Mouse (Mus musculus) stomach, embryonic 14.5 days (tissue): ENCODE measurements around the gene Ece1. TPM values are rescaled to one million over a fixed set of nuclear protein-coding genes. Genes with fewer than 3 reads are reported as not detected.

Experiments
- ATAC-seq: fragments of 200-750 bp; cut with Nextera tagmentation; 2 replicates; pipeline ENCODE4 v1.8.0; 2017; ENCODE audit warnings: low read depth, moderate TSS enrichment; ENCODE audit not compliant: insufficient number of reproducible peaks, insufficient read depth, low FRiP score
- H3K27ac ChIP-seq: fragments of 300-500 bp; sonication (generic); 2 replicates; pipeline ENCODE4 v1.5.1; 2014; ENCODE audit warnings: mild to moderate bottlenecking, low read length, moderate library complexity, mixed read lengths
- H3K27me3 ChIP-seq: fragments of 300-500 bp; sonication (generic); 2 replicates; pipeline ENCODE4 v1.6.1; 2014; ENCODE audit warnings: low read length, control low read depth, mixed read lengths; ENCODE audit not compliant: control insufficient read depth, insufficient read depth
- H3K36me3 ChIP-seq: fragments of 300-500 bp; sonication (generic); 2 replicates; pipeline ENCODE4 v1.6.1; 2014; ENCODE audit warnings: mild to moderate bottlenecking, control low read depth, low read length, moderate library complexity, mixed read lengths; ENCODE audit not compliant: control insufficient read depth, insufficient read depth
- H3K4me1 ChIP-seq: fragments of 300-500 bp; sonication (generic); 2 replicates; pipeline ENCODE4 v1.6.1; 2014; ENCODE audit warnings: low read length, control low read depth, mixed read lengths; ENCODE audit not compliant: control insufficient read depth, insufficient read depth
- H3K4me2 ChIP-seq: fragments of 300-500 bp; sonication (generic); replicated peaks from 2 replicates; pipeline ENCODE4 v1.6.1; 2014; ENCODE audit warnings: low read depth, low read length, control low read depth
- H3K4me3 ChIP-seq: fragments of 300-500 bp; sonication (generic); 2 replicates; pipeline ENCODE4 v1.5.1; 2014; ENCODE audit warnings: low read depth, low read length, control low read depth
- H3K9ac ChIP-seq: fragments of 300-500 bp; sonication (generic); replicated peaks from 2 replicates; pipeline ENCODE4 v1.6.1; 2014; ENCODE audit warnings: low read depth, mild to moderate bottlenecking, control low read depth, low read length, moderate library complexity, mixed read lengths
- H3K9me3 ChIP-seq: fragments of 300-500 bp; sonication (generic); 2 replicates; pipeline ENCODE4 v1.6.1; 2016; ENCODE audit warnings: low read depth, low read length, control low read depth; ENCODE audit not compliant: control insufficient read depth
- WGBS: fragments of 180-500 bp; shearing (Covaris S2); extraction: QIAGEN DNeasy Blood & Tissue Kit; methylation state at CpG from one replicate; pipeline ENCODE4 v1.1.7; 2014; 5-methylcytosine and 5-hydroxymethylcytosine counted together
- polyA plus RNA-seq: library from polyadenylated mRNA; unstranded; fragments of >200 nt; fragmentation: Nextera tagmentation; extraction: Ambion mirVana; gene quantifications from 2 replicates; pipeline ENCODE4 v1.2.1, GENCODE M21; 2014

Ece1 gene
- polyA plus RNA-seq, 1 experiment from 2014 or later, result 80.6 TPM

DNA sequence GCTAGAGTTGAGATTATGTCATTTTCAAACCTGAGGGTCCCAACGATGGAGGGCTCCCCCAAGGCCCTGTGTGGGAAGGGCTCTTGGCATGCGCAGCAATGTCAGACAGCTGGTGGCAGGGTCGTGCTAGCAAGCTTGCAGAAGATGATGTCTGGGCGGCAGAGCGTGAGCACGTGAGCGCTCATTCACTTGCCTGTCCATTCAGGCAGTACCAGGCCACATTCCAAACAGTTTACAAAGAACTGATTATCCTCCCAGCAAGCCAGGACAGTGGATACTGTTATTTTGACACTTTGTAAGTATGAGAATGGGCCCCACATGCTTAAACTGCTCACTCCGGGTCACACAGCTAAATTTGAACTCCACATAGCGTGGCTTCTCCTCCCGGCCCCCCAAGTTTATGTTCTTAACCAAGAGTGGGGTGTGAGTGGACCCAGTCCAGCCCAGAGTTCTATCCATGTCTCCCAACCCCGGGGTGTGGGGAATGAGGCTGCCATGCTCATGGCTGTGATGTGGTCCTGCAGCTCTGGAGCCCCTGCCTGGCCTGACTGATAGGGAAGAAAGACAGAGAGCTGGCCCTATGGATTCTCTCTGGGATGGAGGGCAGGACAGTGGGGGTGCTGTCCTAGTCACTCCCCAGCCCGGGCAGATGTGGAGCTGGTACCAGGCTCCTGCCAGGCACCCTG lies 34.7 kb downstream of the Ece1 start:
- Histone ChIP-seq H3K4me3 (no peak overlapping the region), H3K27ac (peak overlapping the region; percentile 62), H3K27me3 (no peaks in the 10 kb centered on the region), H3K9me3 (no peaks in the 10 kb centered on the region), H3K4me2 (peak overlapping the region; percentile 1; the same call in 1 of the 2 replicates), H3K4me1 (peaks cover 38% of the 10 kb centered on the region), H3K9ac (no peak overlapping the region; the same call in 1 of the 2 replicates), H3K36me3 (no peaks in the 10 kb centered on the region)
- peak; percentile 39 for ATAC-seq
- 26% methylated on average over 12 of the region's 12 CpGs for WGBS

- peaks cover 34% of the 10 kb centered on the region for H3K4me1 ChIP-seq
- H3K27me3 ChIP-seq, result no peaks in the 10 kb centered on the region
- no peak overlapping the region for H3K4me3 ChIP-seq
- H3K9me3 ChIP-seq, result no peaks in the 10 kb centered on the region
- WGBS, result 11% methylated on average over 8 of the region's 8 CpGs
- ATAC-seq, result peak; percentile 69; the same call in 1 of the 2 replicates
- H3K4me2 ChIP-seq, result peak overlapping the region; percentile 1; the same call in 1 of the 2 replicates
- no peaks in the 10 kb centered on the region for H3K36me3 ChIP-seq
- H3K27ac ChIP-seq, result peak overlapping the region; percentile 62
- H3K9ac ChIP-seq, result no peak overlapping the region; the same call in 1 of the 2 replicates
Measured at GRCm38 (mm10) chr4:137897298-137897612, 35.2 kb downstream of the Ece1 start.

GRCm38 (mm10) chr4:137898490-137898889 lies 36.5 kb downstream of the Ece1 start:
- no peaks in the 10 kb centered on the region for H3K27me3 ChIP-seq
- WGBS, result 82% methylated on average over 7 of the region's 7 CpGs
- no peaks in the 10 kb centered on the region for H3K9me3 ChIP-seq
- no peak overlapping the region for H3K4me2 ChIP-seq
- no peak overlapping the region for H3K27ac ChIP-seq
- no peak overlapping the region for H3K4me3 ChIP-seq
- ATAC-seq, result no peak
- peaks cover 34% of the 10 kb centered on the region for H3K4me1 ChIP-seq
- no peaks in the 10 kb centered on the region for H3K36me3 ChIP-seq
- H3K9ac ChIP-seq, result no peak overlapping the region

DNA sequence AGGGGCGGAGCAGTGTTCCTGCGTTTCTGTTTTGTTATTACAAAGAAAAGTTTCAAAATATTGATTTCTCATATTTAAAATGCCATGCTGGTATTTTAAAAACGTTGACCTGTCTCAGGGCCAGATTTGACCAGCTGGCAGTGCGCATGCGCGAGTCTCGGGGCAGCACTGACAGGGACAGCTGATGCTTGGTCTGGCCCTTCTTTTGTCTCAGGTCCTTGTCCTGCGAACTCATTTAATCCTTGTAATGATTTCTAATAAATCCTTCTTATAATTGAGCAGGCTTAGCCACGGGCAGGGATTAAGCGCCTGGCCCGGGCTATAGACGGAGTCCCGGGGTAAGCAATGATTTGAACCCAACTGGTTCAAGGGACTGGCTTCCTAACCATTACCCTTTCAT lies 40.2 kb downstream of the Ece1 start:
- no peak overlapping the region for H3K9ac ChIP-seq
- H3K9me3 ChIP-seq, result no peaks in the 10 kb centered on the region
- ATAC-seq, result no peak
- H3K4me1 ChIP-seq, result peaks cover 21% of the 10 kb centered on the region
- no peaks in the 10 kb centered on the region for H3K27me3 ChIP-seq
- WGBS, result 70% methylated on average over 13 of the region's 13 CpGs
- no peak overlapping the region for H3K4me3 ChIP-seq
- H3K36me3 ChIP-seq, result no peaks in the 10 kb centered on the region
- no peak overlapping the region for H3K4me2 ChIP-seq
- H3K27ac ChIP-seq, result no peak overlapping the region

GRCm38 (mm10) chr4:137902873-137903272 lies 40.8 kb downstream of the Ece1 start:
- Histone ChIP-seq H3K27me3 (no peaks in the 10 kb centered on the region), H3K36me3 (no peaks in the 10 kb centered on the region), H3K4me3 (no peak overlapping the region), H3K9ac (no peak overlapping the region), H3K4me2 (no peak overlapping the region), H3K27ac (no peak overlapping the region), H3K9me3 (no peaks in the 10 kb centered on the region), H3K4me1 (peaks cover 15% of the 10 kb centered on the region)
- no peak for ATAC-seq
- WGBS, result 33% methylated on average over 7 of the region's 7 CpGs

DNA sequence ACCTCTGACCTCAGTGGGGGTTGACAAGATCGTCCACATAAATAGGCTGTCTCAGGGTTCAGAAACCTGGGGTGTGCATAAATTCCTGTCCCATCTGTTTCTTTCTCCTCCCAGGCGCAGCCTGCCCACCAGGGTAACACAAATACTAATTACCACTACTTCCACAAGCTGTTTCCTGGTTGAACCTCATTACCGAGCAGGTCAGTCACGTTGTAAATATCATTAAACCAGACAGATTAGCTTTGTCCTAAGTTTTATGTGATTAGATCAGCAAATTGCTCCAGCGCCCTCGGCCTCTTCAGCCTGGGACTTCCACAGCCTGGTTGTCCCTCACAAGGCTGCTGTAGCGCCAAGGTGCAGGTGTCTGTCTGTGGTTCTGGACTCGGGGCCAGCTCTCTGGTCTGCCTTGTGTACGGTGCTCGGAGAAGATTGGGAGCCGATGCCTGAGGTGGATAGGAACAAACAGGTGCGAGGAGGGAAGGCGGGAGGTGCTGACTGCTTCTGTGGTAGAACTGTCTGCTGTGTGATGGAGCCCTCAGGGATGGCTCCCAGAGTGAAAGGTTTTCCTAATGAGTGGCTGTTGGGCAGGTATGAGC lies 43.0 kb downstream of the Ece1 start:
- Histone ChIP-seq H3K36me3 (no peaks in the 10 kb centered on the region), H3K27ac (no peak overlapping the region), H3K4me1 (peaks cover 7% of the 10 kb centered on the region; the same call in 1 of the 2 replicates), H3K9me3 (no peaks in the 10 kb centered on the region), H3K4me3 (no peak overlapping the region), H3K4me2 (no peak overlapping the region), H3K27me3 (no peaks in the 10 kb centered on the region), H3K9ac (no peak overlapping the region)
- ATAC-seq, result no peak
- WGBS, result 68% methylated on average over 13 of the region's 13 CpGs

DNA sequence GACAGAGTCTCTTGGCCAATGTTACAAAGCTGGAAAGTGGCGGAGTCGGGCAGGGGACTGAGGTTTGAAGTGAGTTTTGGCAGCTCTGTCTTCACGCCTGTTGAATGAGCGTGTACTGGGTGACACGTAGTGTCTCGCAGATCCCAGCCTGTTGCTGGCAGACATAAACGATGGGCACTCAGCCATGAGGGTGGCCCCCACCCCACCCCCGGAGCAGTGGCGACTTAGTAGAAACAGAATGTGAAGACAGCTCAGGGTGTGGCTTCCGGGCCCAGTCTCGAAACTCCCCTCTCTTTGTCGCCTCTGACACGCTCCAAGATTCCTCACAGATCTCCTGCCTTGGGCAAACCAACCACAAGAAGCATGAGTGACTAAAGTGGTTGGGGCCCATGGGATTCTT lies 45.9 kb downstream of the Ece1 start:
- Histone ChIP-seq H3K4me2 (no peak overlapping the region), H3K27ac (no peak overlapping the region; the same call in 1 of the 2 replicates), H3K9ac (no peak overlapping the region), H3K36me3 (no peaks in the 10 kb centered on the region), H3K4me1 (peaks cover 10% of the 10 kb centered on the region; the same call in 1 of the 2 replicates), H3K4me3 (no peak overlapping the region), H3K27me3 (no peaks in the 10 kb centered on the region), H3K9me3 (no peaks in the 10 kb centered on the region)
- WGBS, result 67% methylated on average over 13 of the region's 13 CpGs
- ATAC-seq, result no peak

DNA sequence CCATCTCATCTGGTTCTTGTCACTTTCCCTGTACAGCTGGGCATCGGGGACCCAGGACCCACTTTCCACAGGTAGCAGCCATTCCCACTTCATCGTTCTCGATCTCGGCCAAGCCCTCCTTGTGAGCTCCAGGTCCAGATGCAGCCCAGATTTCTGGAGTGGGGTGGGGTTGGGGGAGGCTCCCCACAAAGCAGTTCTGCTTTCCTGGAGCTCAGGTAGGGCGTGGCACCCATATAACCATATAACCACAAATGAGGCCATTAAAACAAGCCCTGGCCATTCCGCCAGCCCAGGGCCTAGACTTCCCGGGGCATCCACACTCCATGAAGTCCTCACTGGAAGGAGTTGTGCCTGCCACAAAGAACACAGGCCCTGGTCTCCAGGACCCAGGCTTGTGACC lies 46.5 kb downstream of the Ece1 start:
- Histone ChIP-seq H3K36me3 (no peaks in the 10 kb centered on the region), H3K4me2 (no peak overlapping the region), H3K9me3 (no peaks in the 10 kb centered on the region), H3K9ac (no peak overlapping the region), H3K27ac (no peak overlapping the region; the same call in 1 of the 2 replicates), H3K4me3 (no peak overlapping the region), H3K4me1 (peaks cover 11% of the 10 kb centered on the region; the same call in 1 of the 2 replicates), H3K27me3 (no peaks in the 10 kb centered on the region)
- 84% methylated on average over 7 of the region's 7 CpGs for WGBS
- no peak for ATAC-seq
